Mouse (Mus musculus) testis, postnatal 10 days (tissue): Measurements from ENCODE around the gene Ndc1.
"Not testable (repeated sequence)": the region's sequence is repeated elsewhere in the genome, so short reads cannot be mapped to it uniquely, and the experiment has no call there.

Experiments used
- DNase-seq: peaks from one replicate; pipeline ENCODE4 v3.0.0; 2021; ENCODE audit warnings: low spot score

Gene Ndc1

GRCm38 (mm10) chr4:107366408-107366807 lies 1.2 kb upstream of the Ndc1 start:
- not testable (repeated sequence) for DNase-seq

GRCm38 (mm10) chr4:107372304-107372703 lies 4.7 kb downstream of the Ndc1 start:
- DNase-seq: no peak

- no peak for DNase-seq
These were observed 7.1 kb downstream of the Ndc1 start for GRCm38 (mm10) chr4:107374677-107375076.

- no peak for DNase-seq
These were observed 11.4 kb downstream of the Ndc1 start for GRCm38 (mm10) chr4:107378954-107379353.

GRCm38 (mm10) chr4:107380871-107381270 lies 13.3 kb downstream of the Ndc1 start:
- DNase-seq: no peak

GRCm38 (mm10) chr4:107387038-107387437 lies 19.5 kb downstream of the Ndc1 start:
- DNase-seq: no peak

GRCm38 (mm10) chr4:107387465-107387864 lies 19.9 kb downstream of the Ndc1 start:
- DNase-seq: no peak

GRCm38 (mm10) chr4:107388291-107388690 lies 20.7 kb downstream of the Ndc1 start:
- no peak for DNase-seq

GRCm38 (mm10) chr4:107389345-107389744 lies 21.8 kb downstream of the Ndc1 start:
- DNase-seq: no peak

GRCm38 (mm10) chr4:107393771-107394170 lies 26.2 kb downstream of the Ndc1 start:
- DNase-seq: no peak

GRCm38 (mm10) chr4:107420202-107420601 lies 52.6 kb downstream of the Ndc1 start:
- DNase-seq: no peak

- peak; percentile 34 for DNase-seq
These were observed 54.1 kb downstream of the Ndc1 start for GRCm38 (mm10) chr4:107421711-107422110.

GRCm38 (mm10) chr4:107422176-107422575 lies 54.6 kb downstream of the Ndc1 start:
- DNase-seq: peak; percentile 55

- no peak for DNase-seq
These were observed 58.0 kb downstream of the Ndc1 start for GRCm38 (mm10) chr4:107425616-107426015.

- no peak for DNase-seq
These were observed 59.0 kb downstream of the Ndc1 start for GRCm38 (mm10) chr4:107426631-107427030.

- DNase-seq: no peak
These were observed 65.1 kb downstream of the Ndc1 start for GRCm38 (mm10) chr4:107432717-107433116.

- DNase-seq: no peak
These were observed 66.4 kb downstream of the Ndc1 start for GRCm38 (mm10) chr4:107433998-107434355.

- DNase-seq: peak; percentile 67
These were observed 67.0 kb downstream of the Ndc1 start, which contains the start of gene Glis1 for GRCm38 (mm10) chr4:107434356-107435237. Gene Glis1, plus strand, starts transcription at chr4:107434591.

GRCm38 (mm10) chr4:107435238-107435946 lies 67.8 kb downstream of the Ndc1 start:
- no peak for DNase-seq

GRCm38 (mm10) chr4:107436476-107436875 lies 68.9 kb downstream of the Ndc1 start:
- no peak for DNase-seq

- no peak for DNase-seq
These were observed 71.2 kb downstream of the Ndc1 start for GRCm38 (mm10) chr4:107438741-107439140.

- no peak for DNase-seq
These were observed 72.7 kb downstream of the Ndc1 start for GRCm38 (mm10) chr4:107440306-107440705.

GRCm38 (mm10) chr4:107442288-107442687 lies 74.7 kb downstream of the Ndc1 start:
- no peak for DNase-seq
